17 mouse cellular contexts compared by ENCODE assay signal in genomic region chr12:33086151-33086550, GRCm38 (mm10). TPM values are rescaled to one million over a fixed set of nuclear protein-coding genes. Genes with fewer than 3 reads are reported as not detected.
DNase-seq lines count a peak whose midpoint lies in the region; ATAC-seq lines count a peak whose summit lies in the region.
"Had no signal": no experiment of that assay in that cellular context is flagged by ENCODE, and none has a peak within 500 bp of the region (broad histone marks: within the 10 kb centered on the region; RNA-seq: fewer than 3 reads in every experiment).

No protein-coding gene starts in this region.

- peaks cover 31% of the 10 kb centered on the region for H3K4me1 ChIP-seq in forebrain, embryonic 13.5 days
- H3K4me1 ChIP-seq in hindbrain, embryonic 15.5 days (replicated peaks), result peaks cover 8% of the 10 kb centered on the region
- H3K4me1 ChIP-seq in midbrain, embryonic 16.5 days (ENCODE audit: control insufficient read depth, insufficient read depth, low read length), result peaks cover 5% of the 10 kb centered on the region; the same call in 1 of the 2 replicates
- H3K4me1 ChIP-seq: liver, embryonic 12.5 days had no signal

- no peak overlapping the region for H3K4me2 ChIP-seq in forebrain, embryonic 13.5 days
- no peak overlapping the region for H3K4me2 ChIP-seq in hindbrain, embryonic 15.5 days
- H3K4me2 ChIP-seq in midbrain, embryonic 16.5 days (ENCODE audit: low read length), result no peak overlapping the region
- H3K4me2 ChIP-seq: heart, embryonic 13.5 days; kidney, embryonic 15.5 days; liver, embryonic 12.5 days had no signal

- H3K27me3 ChIP-seq in forebrain, embryonic 13.5 days, result peaks cover 4% of the 10 kb centered on the region
- no peaks in the 10 kb centered on the region for H3K27me3 ChIP-seq in hindbrain, embryonic 15.5 days
- no peaks in the 10 kb centered on the region; the same call in 1 of the 2 replicates for H3K27me3 ChIP-seq in midbrain, embryonic 16.5 days (ENCODE audit: control insufficient read depth, insufficient read depth, low read depth, low read length)
- H3K27me3 ChIP-seq: kidney, embryonic 15.5 days had no signal

- intact Hi-C loops in left cerebral cortex, postnatal 10 days (cut with DNase I), result no loop called here

- no peak overlapping the region for H3K4me3 ChIP-seq in forebrain, embryonic 13.5 days
- H3K4me3 ChIP-seq in hindbrain, embryonic 15.5 days, result no peak overlapping the region
- no peak overlapping the region for H3K4me3 ChIP-seq in midbrain, embryonic 16.5 days (ENCODE audit: low read depth, low read length)
- H3K4me3 ChIP-seq: heart, embryonic 13.5 days; kidney, embryonic 15.5 days; liver, embryonic 12.5 days had no signal

- H3K9me3 ChIP-seq in forebrain, embryonic 13.5 days (replicated peaks), result no peaks in the 10 kb centered on the region
- no peaks in the 10 kb centered on the region for H3K9me3 ChIP-seq in hindbrain, embryonic 15.5 days
- no peaks in the 10 kb centered on the region for H3K9me3 ChIP-seq in midbrain, embryonic 16.5 days (replicated peaks; ENCODE audit: control insufficient read depth, low read length, poor library complexity, severe bottlenecking)
- H3K9me3 ChIP-seq: heart, embryonic 13.5 days; kidney, embryonic 15.5 days; liver, embryonic 12.5 days had no signal

- H3K9ac ChIP-seq in forebrain, embryonic 13.5 days, result no peak overlapping the region
- no peak overlapping the region for H3K9ac ChIP-seq in hindbrain, embryonic 15.5 days
- no peak overlapping the region; the same call in 1 of the 2 replicates for H3K9ac ChIP-seq in midbrain, embryonic 16.5 days (ENCODE audit: low read depth, low read length)
- H3K9ac ChIP-seq: heart, embryonic 13.5 days; kidney, embryonic 15.5 days; liver, embryonic 12.5 days had no signal

- ATAC-seq in forebrain, embryonic 13.5 days, result peak; percentile 58; the same call in 1 of the 2 replicates
- ATAC-seq in hindbrain, embryonic 15.5 days (ENCODE audit: low FRiP score, low read depth), result peak; percentile 67; the same call in 1 of the 2 replicates
- 0 out of 2 replicates have a peak, but pooled peaks have one; percentile 69 for ATAC-seq in midbrain, embryonic 16.5 days
- ATAC-seq: liver, embryonic 12.5 days; lung, postnatal 0 days had no signal

- no peaks in the 10 kb centered on the region for H3K36me3 ChIP-seq in forebrain, embryonic 13.5 days (ENCODE audit: poor library complexity, severe bottlenecking)
- H3K36me3 ChIP-seq in hindbrain, embryonic 15.5 days, result no peaks in the 10 kb centered on the region
- H3K36me3 ChIP-seq in midbrain, embryonic 16.5 days (ENCODE audit: control insufficient read depth, insufficient read depth, low read length), result no peaks in the 10 kb centered on the region
- H3K36me3 ChIP-seq: heart, embryonic 13.5 days; kidney, embryonic 15.5 days; liver, embryonic 12.5 days had no signal

- 7% methylated on average over 5 of the region's 5 CpGs for WGBS in forebrain, embryonic 13.5 days
- 10% methylated on average over 5 of the region's 5 CpGs for WGBS in hindbrain, embryonic 15.5 days
- 3% methylated on average over 5 of the region's 5 CpGs for WGBS in midbrain, embryonic 16.5 days

- H3K27ac ChIP-seq in forebrain, embryonic 13.5 days, result no peak overlapping the region
- no peak overlapping the region for H3K27ac ChIP-seq in hindbrain, embryonic 15.5 days (replicated peaks)
- no peak overlapping the region for H3K27ac ChIP-seq in midbrain, embryonic 16.5 days (ENCODE audit: low read length)
- H3K27ac ChIP-seq: heart, embryonic 13.5 days; kidney, embryonic 15.5 days; liver, embryonic 12.5 days had no signal

- peak; percentile 37 for DNase-seq in embryo, embryonic 10 days (ENCODE audit: low spot score)
- no peak for DNase-seq in thymus, postnatal 14 days
- DNase-seq in left cerebral cortex, postnatal 10 days (ENCODE audit: extremely low spot score in 1 of 2, low spot score in 2 of 2), result no peak
- DNase-seq in cerebellum, postnatal 14 days, result no peak
- no peak for DNase-seq in thymus, postnatal 36 days
- DNase-seq: cerebellum, adult 11 months; gastrocnemius, postnatal 10 days had no signal

RNA-seq across cellular contexts. Expression of gene Cdhr3, which starts 6.5 kb away (rescaled TPM):
- 0.13 and 0.39 TPM in 2 replicates for polyA plus RNA-seq in forebrain, embryonic 13.5 days (2015; fragmentation: Nextera tagmentation; extraction: Ambion mirVana)
- polyA plus RNA-seq in hindbrain, embryonic 15.5 days (2015; fragmentation: Nextera tagmentation; extraction: Ambion mirVana), result 0.16 and 0.19 TPM in 2 replicates
- polyA plus RNA-seq in midbrain, embryonic 16.5 days (2015; fragmentation: Nextera tagmentation; extraction: Ambion mirVana), result 0.51 and 0.56 TPM in 2 replicates
- 1 to 10 TPM in 1 of 2 experiments, under 1 TPM in 1; 0.63 to 1.4 TPM for total RNA-seq in left cerebral cortex, postnatal 10 days (2021)
- total RNA-seq: ES-E14; megakaryocyte-erythroid progenitor cell, adult 5-6 weeks had no signal
- polyA plus RNA-seq: C2C12; liver, embryonic 12.5 days had no signal
